Mouse (Mus musculus) cerebellum, postnatal 25 days (tissue): ENCODE data around the gene Draxin.

Experiments
- DNase-seq, 2 experiments: peaks; one replicate each; pipeline ENCODE4 v3.0.0; 2021; ENCODE audit warnings: mixed read lengths in 2 of 2

Gene Draxin

GRCm38 (mm10) chr4:148082257-148083044, 48.0 kb downstream of the Draxin start:
- DNase-seq: peak; percentile 55 to 75

GRCm38 (mm10) chr4:148081201-148081600, 49.3 kb downstream of the Draxin start:
- DNase-seq: peak in 1 of 2 experiments; percentile 34

GRCm38 (mm10) chr4:148080597-148080973, 49.9 kb downstream of the Draxin start:
- DNase-seq: peak; percentile 57 to 61

GRCm38 (mm10) chr4:148079944-148080596, 50.4 kb downstream of the Draxin start:
- no peak for DNase-seq

DNA sequence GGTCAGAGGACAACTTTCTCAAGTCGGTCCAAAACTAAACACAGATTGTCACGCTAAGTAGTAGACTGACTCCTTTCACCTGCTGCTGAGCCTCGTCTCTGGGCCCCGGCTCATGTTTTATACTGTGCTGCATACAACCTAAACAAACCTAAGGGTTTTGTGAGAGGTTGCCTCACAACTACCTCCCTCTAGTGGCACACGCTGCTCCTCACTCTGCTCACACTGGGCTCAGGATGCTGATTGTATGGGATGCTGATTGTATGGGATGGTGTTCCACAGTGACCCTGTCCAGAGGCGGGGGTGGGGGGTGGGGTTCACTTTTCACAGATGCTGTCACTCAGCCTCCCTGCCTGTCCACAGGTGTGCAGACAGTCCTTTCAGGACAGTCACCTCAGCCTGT, 51.3 kb downstream of the Draxin start:
- DNase-seq: no peak

DNA sequence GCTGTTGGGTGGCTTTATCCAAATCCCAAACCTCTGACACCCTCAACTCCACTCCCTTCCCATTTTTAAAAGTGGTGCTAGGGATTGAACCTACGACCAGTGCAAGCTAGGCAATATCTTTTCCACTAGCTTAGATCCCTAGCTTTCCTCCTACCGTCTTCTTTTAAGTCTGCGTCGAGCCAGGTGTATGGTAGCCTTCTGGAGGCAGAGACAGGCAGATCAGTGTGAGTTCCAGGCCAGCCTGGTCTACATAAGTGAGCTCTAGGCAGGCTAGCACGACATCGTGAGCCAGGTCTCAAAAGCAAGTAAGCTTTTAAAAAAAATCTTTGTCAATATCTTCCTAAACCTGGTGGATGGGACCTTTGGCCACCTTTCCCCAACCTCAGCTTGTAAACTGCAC, 54.6 kb downstream of the Draxin start:
- DNase-seq: no peak

- DNase-seq: peak; percentile 50 to 72
Observed at GRCm38 (mm10) chr4:148075259-148075658, 55.2 kb downstream of the Draxin start.

DNA sequence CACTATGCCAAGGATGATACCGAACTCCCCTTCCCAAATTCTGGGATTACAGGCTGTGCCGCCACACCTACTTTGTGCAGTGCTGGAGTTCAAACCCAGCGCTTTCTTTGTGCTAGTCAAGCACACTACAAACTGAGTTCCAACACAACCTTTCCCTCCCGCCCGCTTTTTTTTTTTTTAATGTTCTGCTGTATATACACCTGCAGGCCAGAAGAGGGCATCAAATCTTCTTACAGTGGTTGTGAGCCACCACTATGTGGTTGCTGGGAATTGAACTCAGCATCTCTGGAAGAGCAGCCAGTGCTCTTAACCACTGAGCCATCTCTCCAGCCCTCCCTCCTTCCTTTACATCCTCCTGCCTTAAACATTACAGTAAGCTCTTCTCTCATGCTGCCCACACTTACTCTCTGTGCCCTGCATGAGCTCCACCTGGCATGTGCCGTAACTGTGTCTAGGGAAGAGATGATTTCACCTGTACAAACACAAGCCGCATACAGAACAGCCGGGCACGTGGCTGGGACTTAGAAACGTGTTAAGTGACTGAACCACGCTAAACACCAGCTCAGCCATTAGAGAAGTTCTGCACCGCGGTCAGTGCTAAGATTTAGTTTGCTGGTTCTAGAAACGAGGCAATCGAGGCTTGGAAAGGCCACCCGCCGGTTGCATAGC, 55.8 kb downstream of the Draxin start:
- peak in 1 of 2 experiments; percentile 34 for DNase-seq

GRCm38 (mm10) chr4:148071508-148071907, 59.0 kb downstream of the Draxin start:
- DNase-seq: no peak

DNA sequence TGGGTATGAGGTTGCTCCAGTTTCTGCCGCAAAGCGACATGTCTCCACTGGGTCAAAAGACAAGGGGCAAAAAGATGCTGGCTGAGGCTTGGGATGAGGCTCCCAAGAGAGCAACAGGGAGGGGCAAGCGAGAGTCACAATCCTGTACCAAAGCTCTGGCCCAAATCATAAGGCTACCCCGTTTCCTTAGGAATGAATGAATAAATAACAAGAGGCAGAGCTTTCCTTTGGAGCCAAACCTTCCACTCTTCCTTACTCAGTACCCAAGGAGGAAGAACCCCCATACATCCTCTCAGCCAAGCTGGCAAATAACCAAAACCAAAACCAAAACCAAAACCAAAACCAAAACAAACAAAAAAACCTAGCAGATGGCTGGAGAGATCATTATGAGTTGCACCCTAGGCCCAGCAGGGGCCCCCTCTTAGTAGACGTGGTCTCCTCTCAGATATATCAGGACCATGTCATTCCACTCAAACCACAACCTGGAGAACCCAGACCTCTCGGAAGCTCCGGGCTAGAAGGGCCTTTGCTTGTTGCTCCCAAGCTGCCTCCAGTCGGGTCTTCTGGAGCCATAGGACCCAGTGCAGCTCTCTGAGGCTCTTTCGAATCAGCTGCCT, 60.8 kb downstream of the Draxin start:
- DNase-seq: no peak

GRCm38 (mm10) chr4:148067346-148067745, 63.2 kb downstream of the Draxin start:
- DNase-seq: no peak

GRCm38 (mm10) chr4:148066401-148066744, 64.1 kb downstream of the Draxin start:
- DNase-seq: no peak

DNA sequence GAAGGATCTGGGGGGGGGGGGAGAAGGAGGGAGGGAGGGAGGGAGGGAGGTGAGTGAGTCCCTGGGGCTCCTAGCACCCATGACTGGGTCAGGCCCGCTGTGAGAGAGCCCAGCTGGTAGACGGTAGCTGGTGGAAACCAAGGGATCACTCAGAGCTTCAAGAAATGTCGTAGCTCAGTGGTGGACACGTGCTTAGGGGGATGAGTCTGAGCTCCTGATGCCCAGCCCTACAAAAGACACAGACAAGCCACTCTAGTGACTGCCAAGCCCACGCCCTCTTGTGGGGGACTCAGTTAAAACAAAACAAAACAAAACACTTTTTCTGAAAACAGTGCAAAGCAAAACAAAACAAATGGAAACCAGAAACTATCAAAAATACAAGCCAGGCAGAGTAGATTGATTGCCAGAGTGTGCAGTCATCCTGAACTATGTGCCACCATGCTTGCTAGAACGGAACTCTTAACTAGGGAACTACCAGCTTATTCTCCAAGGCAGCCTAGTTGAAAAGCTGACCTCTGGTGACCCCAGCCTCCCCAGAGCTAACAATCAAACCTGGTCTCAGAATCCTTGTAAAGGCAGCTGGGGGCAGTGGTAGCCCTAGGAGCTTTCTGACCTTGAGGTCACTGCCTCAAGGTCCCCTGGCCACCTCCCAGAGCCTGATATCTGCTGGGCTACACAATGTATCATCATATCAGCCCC, 64.6 kb downstream of the Draxin start:
- no peak for DNase-seq

- DNase-seq: no peak
Observed at GRCm38 (mm10) chr4:148061086-148061480, 69.4 kb downstream of the Draxin start.

GRCm38 (mm10) chr4:148060120-148061085, 70.1 kb downstream of the Draxin start:
- peak in 1 of 2 experiments; percentile 70 for DNase-seq

GRCm38 (mm10) chr4:148058993-148059392, 71.5 kb downstream of the Draxin start:
- no peak for DNase-seq

GRCm38 (mm10) chr4:148058218-148058819, 72.2 kb downstream of the Draxin start:
- DNase-seq: no peak

- no peak for DNase-seq
Observed at GRCm38 (mm10) chr4:148057661-148058209, 72.8 kb downstream of the Draxin start.

DNA sequence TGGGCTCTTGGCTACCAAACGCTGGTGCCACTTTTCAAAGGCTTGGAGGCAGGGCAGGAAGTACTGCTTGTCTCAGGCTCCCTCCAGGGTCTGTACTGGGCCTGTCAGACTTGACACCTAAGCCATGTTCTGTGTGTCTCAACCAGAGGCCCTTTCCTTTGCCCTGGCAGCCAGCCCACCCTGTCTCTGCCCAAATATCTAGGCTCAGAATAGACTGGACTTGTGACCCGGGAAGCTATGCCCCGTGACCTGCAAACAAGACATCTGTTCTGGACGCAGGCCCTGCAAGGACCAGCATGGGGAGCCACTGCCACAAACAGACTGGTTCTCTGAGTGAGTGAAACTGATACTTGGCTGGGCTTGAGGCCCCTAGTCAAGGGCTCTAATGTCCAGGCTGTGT, 73.7 kb downstream of the Draxin start:
- DNase-seq: no peak

- DNase-seq: peak in 1 of 2 experiments; percentile 42
Observed at GRCm38 (mm10) chr4:148056246-148056645, 74.3 kb downstream of the Draxin start.
